Mouse (Mus musculus) ovary, postnatal 36 days (tissue): ENCODE data around the gene Crb3.
"Not testable (repeated sequence)": the region's sequence is repeated elsewhere in the genome, so short reads cannot be mapped to it uniquely, and the experiment has no call there.

Experiments
- DNase-seq: peaks from one replicate; pipeline ENCODE4 v3.0.0; 2022; ENCODE audit warnings: low spot score, mixed read lengths

Crb3 gene

DNA sequence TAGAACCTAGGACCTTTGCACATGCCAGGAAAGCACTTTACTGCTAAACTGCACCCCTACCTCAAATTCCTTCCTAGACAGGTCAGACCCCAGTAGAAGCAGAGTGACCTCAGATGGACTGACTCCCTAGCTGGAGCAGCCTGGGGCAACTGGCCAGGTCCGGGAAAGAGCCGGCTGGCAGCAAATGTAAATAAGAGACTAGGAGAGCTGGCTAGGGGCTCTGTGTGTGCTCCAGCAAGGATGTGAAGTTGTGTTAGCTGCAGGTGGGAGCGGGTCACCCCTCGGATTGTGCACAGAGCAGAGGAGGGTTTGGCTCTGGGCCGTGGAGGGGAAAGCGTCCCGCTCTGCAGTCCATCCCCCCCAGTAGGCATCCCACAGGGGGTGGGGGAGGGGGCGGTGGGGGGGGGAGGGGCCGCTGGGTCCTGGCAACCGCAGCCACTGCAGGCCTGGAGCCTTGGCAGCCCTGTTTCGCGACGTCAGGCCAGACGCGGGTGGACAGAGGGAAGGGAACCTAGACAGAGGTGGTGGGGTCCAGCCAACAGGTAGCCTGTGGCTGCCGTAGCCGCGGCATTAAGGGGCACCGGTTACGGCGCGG lies at the start of gene Crb3:
Gene Crb3 (plus strand): TSS at position 215 of the 595 bp plus-strand sequence.
- DNase-seq = peak; percentile 40

- DNase-seq = no peak
These were observed 48.0 kb upstream of the Crb3 start for GRCm38 (mm10) chr17:57010911-57011235.

- peak; percentile 90 for DNase-seq
These were observed 47.4 kb upstream of the Crb3 start, which contains the start of the genes Gtf2f1 and Gm17949 for GRCm38 (mm10) chr17:57011236-57012141. Gene Gtf2f1, minus strand, starts transcription at chr17:57011288. Gene Gm17949, plus strand, starts transcription at chr17:57011469.

DNA sequence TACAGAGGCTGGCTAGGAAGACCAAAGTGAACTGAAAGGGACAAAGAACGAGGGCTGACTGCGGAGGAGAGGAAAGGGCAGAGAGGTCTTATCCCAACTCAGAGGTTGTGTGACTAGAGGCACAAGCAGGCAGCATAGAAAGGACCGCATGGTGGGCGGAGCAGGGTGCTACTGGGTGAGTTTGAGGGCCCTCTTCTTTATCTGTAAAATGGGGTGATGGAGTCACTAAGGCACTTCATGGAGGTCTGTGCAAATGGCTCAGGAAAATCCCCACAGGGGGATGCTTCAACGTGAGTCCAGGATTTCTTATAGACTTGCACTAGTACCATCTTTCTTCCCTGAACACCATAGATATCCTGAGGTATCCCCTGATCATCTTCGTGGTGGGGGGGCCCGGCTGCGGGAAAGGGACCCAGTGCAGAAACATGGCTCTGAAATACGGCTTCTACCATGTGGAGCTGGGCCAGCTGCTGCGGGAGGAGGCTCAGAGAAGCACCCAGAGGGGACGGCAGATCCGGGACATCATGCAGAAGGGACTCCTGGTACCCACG lies 46.6 kb upstream of the Crb3 start:
- DNase-seq = no peak

- DNase-seq = no peak
These were observed 39.2 kb upstream of the Crb3 start for GRCm38 (mm10) chr17:57019693-57020092.

DNA sequence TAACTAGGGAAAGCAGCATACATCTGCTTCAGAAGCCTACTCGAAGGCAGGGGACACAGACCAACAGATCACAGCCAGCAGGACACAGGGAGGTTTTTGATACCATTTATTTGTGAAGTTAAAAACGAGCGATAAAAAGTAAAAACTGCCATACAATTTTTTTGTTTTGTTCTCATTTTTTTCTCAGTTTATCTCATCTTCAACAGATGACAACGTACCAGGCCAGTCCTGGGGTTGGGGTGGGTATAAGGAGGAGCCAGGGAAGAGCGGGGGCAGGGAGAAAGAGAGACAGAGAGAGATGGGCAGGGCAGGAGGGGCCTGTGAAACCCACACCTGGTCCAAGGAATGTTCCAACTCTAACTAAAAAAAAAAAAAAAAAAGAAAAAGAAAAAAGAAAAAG lies 37.9 kb upstream of the Crb3 start:
- DNase-seq = no peak

DNA sequence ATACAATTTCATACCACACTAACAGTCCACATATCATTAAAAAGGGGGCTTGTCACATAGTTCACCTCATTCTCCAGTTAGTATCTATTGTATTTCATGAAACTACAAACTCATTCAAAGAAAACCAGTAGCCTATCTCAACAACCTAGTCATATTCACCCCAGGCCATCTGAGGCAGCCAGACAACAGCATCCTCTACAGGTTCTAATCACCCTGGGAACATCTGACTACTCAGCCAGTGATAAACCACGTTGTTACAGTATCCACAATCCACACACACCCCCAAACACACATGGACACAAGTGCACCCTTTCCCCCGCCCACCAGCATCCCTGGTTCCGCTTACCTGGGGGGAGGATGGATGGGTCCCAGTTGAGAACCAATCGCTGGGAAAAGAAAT lies 31.4 kb upstream of the Crb3 start:
- DNase-seq = no peak

GRCm38 (mm10) chr17:57029691-57030090 lies 29.2 kb upstream of the Crb3 start:
- DNase-seq = peak; percentile 30

GRCm38 (mm10) chr17:57030931-57031660 lies 27.8 kb upstream of the Crb3 start, which contains the start of gene Khsrp:
Gene Khsrp, minus strand, starts transcription at chr17:57031522.
- peak; percentile 54 for DNase-seq

DNA sequence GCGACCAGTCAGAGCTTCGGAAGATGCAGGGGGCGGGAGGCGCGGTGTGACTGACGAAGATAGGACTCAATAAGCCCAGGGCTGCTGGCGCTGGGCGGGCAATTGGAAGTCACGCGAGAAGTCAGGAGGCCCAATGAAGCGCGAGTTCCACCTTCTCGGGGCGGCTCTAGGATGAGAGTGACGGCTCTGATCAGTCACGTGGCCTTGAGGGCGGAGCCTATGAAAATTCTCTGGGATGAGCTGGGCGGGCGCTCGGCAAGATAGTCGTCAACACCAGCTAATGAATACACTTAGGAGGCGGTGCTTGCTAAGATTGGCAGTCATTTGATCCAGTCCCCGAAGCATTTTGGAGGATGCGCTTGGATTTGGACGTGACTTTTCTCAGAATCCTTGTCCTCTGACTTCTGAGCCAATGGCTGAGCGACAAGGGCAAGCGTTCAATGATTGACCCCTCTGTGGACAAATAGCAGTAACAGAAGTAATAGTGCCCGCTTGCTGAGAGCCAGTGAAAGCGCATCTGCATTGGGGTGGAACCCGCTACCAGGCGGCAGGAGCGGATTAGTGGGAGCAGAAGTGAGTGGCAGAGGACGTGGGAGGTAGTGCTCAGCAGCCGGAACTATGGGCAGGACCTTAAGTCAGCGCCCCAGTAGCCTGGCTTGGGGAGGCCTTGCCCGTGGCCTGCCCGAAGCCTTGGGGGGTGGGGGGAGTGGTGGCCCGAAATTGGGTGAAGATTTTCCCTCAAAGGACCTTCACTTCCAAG lies 27.1 kb upstream of the Crb3 start:
- peak; percentile 98 for DNase-seq

DNA sequence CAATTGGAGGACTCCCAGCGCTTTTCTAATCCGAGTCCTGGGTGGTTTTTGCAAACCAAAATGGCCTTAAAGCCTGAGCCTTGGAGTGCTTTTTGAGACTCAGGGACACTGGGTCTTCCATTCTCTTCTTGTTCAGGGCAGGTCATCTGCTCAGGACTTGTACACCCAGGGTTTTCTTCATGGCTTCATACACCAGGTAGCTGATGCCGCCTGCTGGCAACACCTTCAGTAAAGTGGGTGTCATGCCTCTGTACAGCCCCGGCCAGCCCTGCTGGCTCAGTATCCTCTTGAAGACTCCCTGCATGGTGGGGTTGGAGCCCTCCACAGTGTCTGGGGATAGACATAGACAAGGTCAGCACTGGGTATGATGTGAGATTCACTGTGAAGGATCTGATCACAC lies 26.1 kb upstream of the Crb3 start:
- no peak for DNase-seq

DNA sequence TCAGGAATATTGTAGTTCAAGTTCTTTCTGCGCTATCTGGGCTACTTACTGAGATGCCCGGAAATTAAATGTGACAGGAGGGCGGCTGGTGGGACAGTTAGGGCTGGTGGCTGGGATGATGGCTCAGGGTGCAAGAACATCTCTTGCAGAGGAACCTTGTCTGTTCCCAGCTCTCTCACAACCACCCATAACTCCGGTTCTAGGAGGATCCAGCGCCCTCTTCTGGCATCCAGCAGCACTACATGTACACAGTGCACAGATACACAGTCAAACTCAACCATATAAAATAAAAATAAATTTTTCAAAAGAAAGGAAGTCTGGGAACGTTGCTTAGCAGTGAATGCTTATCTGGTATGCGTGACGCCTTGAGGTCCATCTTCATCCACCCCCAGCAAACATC lies 19.9 kb upstream of the Crb3 start:
- no peak for DNase-seq

- DNase-seq = no peak
These were observed 17.4 kb upstream of the Crb3 start, which contains the start of gene Slc25a41 for GRCm38 (mm10) chr17:57041554-57041953. Gene Slc25a41, minus strand, starts transcription at chr17:57041654.

DNA sequence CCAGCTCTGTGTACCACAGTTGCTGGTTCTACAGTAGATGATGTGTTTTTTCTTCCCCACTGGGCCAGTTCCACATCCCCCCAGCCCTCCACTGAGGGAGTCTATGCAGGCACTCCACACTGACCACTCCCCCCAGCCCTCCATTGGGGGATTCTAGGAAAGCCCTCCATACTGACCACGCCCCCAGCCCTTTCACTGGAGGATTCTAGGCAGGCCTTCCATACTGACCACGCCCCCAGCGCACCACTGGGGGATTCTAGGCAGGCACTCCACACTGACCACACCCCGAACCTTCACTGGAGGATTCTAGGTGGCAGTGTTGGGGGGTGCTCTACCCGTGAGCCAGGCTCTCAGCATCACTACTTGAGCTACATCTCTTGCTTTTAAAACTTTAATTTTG lies 11.5 kb upstream of the Crb3 start:
- no peak for DNase-seq

DNA sequence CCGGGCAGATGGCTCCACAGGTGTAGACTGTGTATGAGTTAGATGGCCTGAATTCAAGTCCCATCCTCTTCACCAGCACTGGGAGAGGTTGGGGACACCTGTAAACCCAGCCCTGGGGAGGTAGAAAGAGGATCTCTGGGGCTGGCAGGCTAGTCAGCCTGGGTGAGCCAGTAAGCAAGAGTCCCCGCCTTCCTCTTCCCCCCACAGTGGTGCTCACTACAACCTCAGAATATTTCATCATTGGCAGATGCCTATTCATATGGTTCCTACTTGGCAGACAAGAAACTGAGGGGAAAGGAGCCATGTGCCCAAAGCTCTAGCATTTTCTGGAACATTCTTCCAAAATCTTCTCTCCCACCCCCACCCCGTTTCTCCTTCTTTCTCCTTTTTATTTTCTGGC lies 10.1 kb upstream of the Crb3 start:
- DNase-seq = no peak

GRCm38 (mm10) chr17:57051679-57052078 lies 7.2 kb upstream of the Crb3 start:
- not testable (repeated sequence) for DNase-seq

- no peak for DNase-seq
These were observed 2.7 kb upstream of the Crb3 start for GRCm38 (mm10) chr17:57056246-57056645.

DNA sequence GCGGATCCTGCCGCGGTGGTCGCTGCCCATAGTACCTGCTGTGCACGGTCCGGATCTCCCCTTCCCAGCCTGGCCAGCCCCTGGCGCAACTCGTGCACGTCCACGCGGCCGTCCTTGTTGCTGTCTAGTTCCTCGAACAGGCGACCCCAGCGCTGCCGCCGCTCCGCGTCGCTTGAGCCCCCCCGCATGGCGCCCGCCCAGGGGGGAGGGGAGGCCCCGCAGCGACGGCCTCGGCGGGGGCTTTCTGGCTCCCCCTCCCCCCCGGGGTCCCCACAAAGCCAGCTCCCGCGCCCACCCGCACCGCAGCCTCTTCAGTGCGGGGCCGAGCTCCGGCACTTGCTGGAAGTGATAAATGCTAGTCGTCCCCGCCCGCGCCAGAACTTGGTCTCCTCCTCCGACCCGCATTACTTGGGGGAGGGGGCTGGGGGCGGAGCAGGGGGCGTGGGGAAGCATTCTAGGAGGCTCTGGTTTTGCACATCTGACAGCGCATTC lies 627 bp downstream of the Crb3 start, which contains the start of gene Slc25a23:
Gene Slc25a23 (minus strand): TSS at position 378 of the 492 bp plus-strand sequence.
- DNase-seq = peak; percentile 77

DNA sequence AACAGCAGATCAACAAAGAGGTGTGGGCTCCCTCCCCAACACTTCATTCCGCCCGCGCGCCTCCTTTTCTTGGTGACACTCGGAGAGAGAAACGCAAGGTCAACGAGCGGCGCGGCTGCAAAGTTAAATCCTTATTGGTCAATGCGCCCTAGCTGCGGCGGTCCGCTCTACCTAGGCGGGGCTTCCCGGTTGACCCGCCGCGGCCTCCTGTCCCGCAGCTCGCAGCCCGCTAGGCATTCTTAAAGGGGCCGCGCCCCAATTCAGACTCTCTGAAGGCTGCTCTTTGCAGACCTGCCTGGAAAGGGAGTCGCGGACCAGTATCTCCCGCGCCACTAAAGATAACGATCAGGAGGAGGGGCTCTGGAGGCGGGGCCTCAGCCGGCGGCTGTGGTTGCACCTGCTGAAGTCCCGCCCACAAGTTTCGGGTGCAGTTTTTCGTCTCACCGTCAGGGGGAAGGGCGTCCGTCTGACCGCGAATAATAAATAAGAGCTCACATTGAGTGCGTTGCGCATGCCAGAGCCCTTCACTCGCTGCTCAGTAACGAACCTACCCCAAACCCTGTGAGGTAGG lies 1.4 kb downstream of the Crb3 start:
- DNase-seq = peak; percentile 92

GRCm38 (mm10) chr17:57061069-57061468 lies 2.2 kb downstream of the Crb3 start:
- DNase-seq = peak; percentile 32

DNA sequence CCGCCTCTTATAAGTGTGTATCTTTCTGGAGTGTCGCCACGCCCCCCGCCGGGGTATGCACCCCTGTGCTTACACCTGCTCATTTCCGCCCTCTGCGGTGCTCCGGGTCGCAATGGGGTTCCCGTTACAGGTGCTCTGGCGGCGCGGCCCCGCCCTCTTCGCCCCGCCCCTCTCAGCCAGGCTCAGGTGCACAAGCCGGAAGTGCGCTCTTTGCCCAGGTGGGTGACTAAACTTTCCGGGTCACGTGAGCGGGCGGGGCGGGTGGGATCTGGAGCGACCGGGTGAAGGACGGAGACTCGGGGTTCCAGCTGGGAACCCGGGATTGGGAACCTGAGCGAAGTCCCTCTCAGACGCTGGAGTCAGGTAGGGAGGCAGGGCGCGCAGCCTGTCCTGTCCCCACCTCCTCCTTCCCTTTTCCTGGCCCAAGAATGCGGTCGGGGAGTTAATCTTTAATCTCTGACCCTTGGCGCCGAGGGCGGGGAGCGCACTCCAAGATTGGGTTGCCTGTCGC lies 3.2 kb downstream of the Crb3 start:
- DNase-seq = peak; percentile 35
